ENCODE assay signal across 22 mouse cellular contexts in genomic region chr7:139518352-139518751, GRCm38 (mm10).
DNase-seq lines count a peak whose midpoint lies in the region; ATAC-seq and TF ChIP-seq lines count a peak whose summit lies in the region.
"Had no signal": no experiment of that assay in that cellular context is flagged by ENCODE, and none has a peak within 500 bp of the region (broad histone marks: within the 10 kb centered on the region; RNA-seq: fewer than 3 reads in every experiment).

No protein-coding gene starts in this region.

- H3K79me2 ChIP-seq in myocyte (ENCODE audit: control insufficient read depth, insufficient read depth): no peaks in the 10 kb centered on the region

- ATAC-seq in hindbrain, embryonic 15.5 days (ENCODE audit: low FRiP score, low read depth): 0 out of 2 replicates have a peak, but pooled peaks have one; percentile 30
- 0 out of 2 replicates have a peak, but pooled peaks have one; percentile 8 for ATAC-seq in neural tube, embryonic 13.5 days (ENCODE audit: low read depth)
- ATAC-seq in heart, embryonic 12.5 days (ENCODE audit: insufficient number of reproducible peaks, low FRiP score): no peak
- ATAC-seq: CD4-positive, CD25-positive, alpha-beta regulatory T cell, adult 4 months; forebrain, embryonic 13.5 days; forebrain, embryonic 16.5 days had no signal

- H3K27me3 ChIP-seq in hindbrain, embryonic 15.5 days: peaks cover 70% of the 10 kb centered on the region
- peaks cover 99% of the 10 kb centered on the region for H3K27me3 ChIP-seq in hindbrain, embryonic 10.5 days (ENCODE audit: insufficient read depth, poor library complexity, severe bottlenecking)
- peaks cover 100% of the 10 kb centered on the region for H3K27me3 ChIP-seq in neural tube, embryonic 13.5 days
- H3K27me3 ChIP-seq in myocyte (ENCODE audit: control insufficient read depth, insufficient read depth, insufficient read length): no peaks in the 10 kb centered on the region
- H3K27me3 ChIP-seq in heart, embryonic 12.5 days (replicated peaks): no peaks in the 10 kb centered on the region
- H3K27me3 ChIP-seq: CH12.LX; embryonic facial prominence, embryonic 12.5 days had no signal

- no peak overlapping the region for H3K9ac ChIP-seq in hindbrain, embryonic 15.5 days
- no peak overlapping the region for H3K9ac ChIP-seq in neural tube, embryonic 13.5 days
- no peak overlapping the region for H3K9ac ChIP-seq in heart, embryonic 12.5 days
- H3K9ac ChIP-seq: embryonic facial prominence, embryonic 12.5 days; forebrain, embryonic 13.5 days had no signal

- 63% methylated on average over 3 of the region's 3 CpGs for WGBS in hindbrain, embryonic 15.5 days
- WGBS in hindbrain, embryonic 10.5 days: 79% methylated on average over 3 of the region's 3 CpGs
- 58% methylated on average over 3 of the region's 3 CpGs for WGBS in neural tube, embryonic 13.5 days
- 73% methylated on average over 3 of the region's 3 CpGs for WGBS in heart, embryonic 12.5 days

- H3K36me3 ChIP-seq in hindbrain, embryonic 15.5 days: no peaks in the 10 kb centered on the region
- H3K36me3 ChIP-seq in hindbrain, embryonic 10.5 days: peaks cover 8% of the 10 kb centered on the region; the same call in 1 of the 2 replicates
- no peaks in the 10 kb centered on the region for H3K36me3 ChIP-seq in neural tube, embryonic 13.5 days
- peaks cover 5% of the 10 kb centered on the region for H3K36me3 ChIP-seq in myocyte (ENCODE audit: control insufficient read depth, insufficient read depth)
- peaks cover 47% of the 10 kb centered on the region for H3K36me3 ChIP-seq in heart, embryonic 12.5 days
- H3K36me3 ChIP-seq: G1E had no signal

- no peak for DNase-seq in hindbrain, embryonic 10.5 days (ENCODE audit: low spot score)
- DNase-seq in neural tube, embryonic 10.5 days (ENCODE audit: extremely low spot score, low spot score): no peak
- peak; percentile 34 for DNase-seq in MN1 (ENCODE audit: low spot score)
- DNase-seq in spleen, adult 12 weeks (ENCODE audit: low spot score): no peak
- DNase-seq: adrenal gland, adult 2 months; adrenal gland, postnatal 10 days; adrenal gland, postnatal 25 days; B cell, adult 2 months; cerebellum, adult 11-12 months; cerebellum, adult 2 months; cerebellum, adult 9-10 months had no signal

- H3K27ac ChIP-seq in hindbrain, embryonic 15.5 days (replicated peaks): no peak overlapping the region
- no peak overlapping the region for H3K27ac ChIP-seq in hindbrain, embryonic 10.5 days
- no peak overlapping the region for H3K27ac ChIP-seq in neural tube, embryonic 13.5 days (replicated peaks)
- H3K27ac ChIP-seq in heart, embryonic 12.5 days (ENCODE audit: poor library complexity, severe bottlenecking): no peak overlapping the region
- H3K27ac ChIP-seq: embryonic facial prominence, embryonic 10.5 days; embryonic facial prominence, embryonic 12.5 days; forebrain, embryonic 13.5 days had no signal

- no peak for TF ChIP-seq POLR2A in myocyte (IDR thresholded peaks at IDR 0.05; ENCODE audit: insufficient read length, low read depth)

- no peak overlapping the region for H3K4me3 ChIP-seq in hindbrain, embryonic 15.5 days
- H3K4me3 ChIP-seq in hindbrain, embryonic 10.5 days: no peak overlapping the region
- H3K4me3 ChIP-seq in neural tube, embryonic 13.5 days: no peak overlapping the region
- H3K4me3 ChIP-seq in myocyte: no peak overlapping the region
- H3K4me3 ChIP-seq in heart, embryonic 12.5 days: no peak overlapping the region
- H3K4me3 ChIP-seq: embryonic facial prominence, embryonic 10.5 days; embryonic facial prominence, embryonic 12.5 days; forebrain, embryonic 13.5 days had no signal

- no peaks in the 10 kb centered on the region for H3K4me1 ChIP-seq in hindbrain, embryonic 15.5 days (replicated peaks)
- H3K4me1 ChIP-seq in hindbrain, embryonic 10.5 days (replicated peaks): peaks cover 10% of the 10 kb centered on the region; the same call in 1 of the 2 replicates
- H3K4me1 ChIP-seq in neural tube, embryonic 13.5 days (replicated peaks): peaks cover 24% of the 10 kb centered on the region
- H3K4me1 ChIP-seq in heart, embryonic 12.5 days (replicated peaks): peaks cover 19% of the 10 kb centered on the region

- H3K9me3 ChIP-seq in hindbrain, embryonic 15.5 days: no peaks in the 10 kb centered on the region
- no peaks in the 10 kb centered on the region for H3K9me3 ChIP-seq in hindbrain, embryonic 10.5 days
- no peaks in the 10 kb centered on the region for H3K9me3 ChIP-seq in neural tube, embryonic 13.5 days
- H3K9me3 ChIP-seq in heart, embryonic 12.5 days (replicated peaks): no peaks in the 10 kb centered on the region
- H3K9me3 ChIP-seq: embryonic facial prominence, embryonic 10.5 days; embryonic facial prominence, embryonic 12.5 days; forebrain, embryonic 13.5 days had no signal

- H3ac ChIP-seq in myocyte (ENCODE audit: control insufficient read depth, insufficient read length): no peak overlapping the region

- no peak overlapping the region for H3K4me2 ChIP-seq in hindbrain, embryonic 15.5 days
- no peak overlapping the region for H3K4me2 ChIP-seq in neural tube, embryonic 13.5 days
- H3K4me2 ChIP-seq in myocyte (ENCODE audit: low read depth): no peak overlapping the region
- H3K4me2 ChIP-seq in heart, embryonic 12.5 days: no peak overlapping the region
- H3K4me2 ChIP-seq: embryonic facial prominence, embryonic 12.5 days; forebrain, embryonic 13.5 days had no signal

TF ChIP-seq in myocyte, 11 proteins besides CTCF, POLR2A, EP300 and RAD21:
- TF ChIP-seq CEBPB (IDR thresholded peaks at IDR 0.05; ENCODE audit: insufficient read depth, poor library complexity, severe bottlenecking): peak; percentile 84; the same call in 1 of the 2 replicates
- TF ChIP-seq TCF12 (IDR thresholded peaks at IDR 0.05; ENCODE audit: insufficient read depth, poor library complexity, severe bottlenecking): no peak
- TF ChIP-seq MYOG (IDR thresholded peaks at IDR 0.05; ENCODE audit: control insufficient read depth in 1 of 3, insufficient read depth in 1 of 3, insufficient read length in 2 of 3, low read depth in 2 of 3): peak in 1 of 3 experiments; percentile 66
